Mouse (Mus musculus): ENCODE measurements around the gene Gm6793.

- no peak for TF ChIP-seq CTCF (IDR thresholded peaks at IDR 0.05; ENCODE audit: insufficient read depth, low read length)
- no peak for TF ChIP-seq POLR2A (IDR thresholded peaks at IDR 0.05; ENCODE audit: borderline replicate concordance, extremely low read depth, low read depth, low read length)
These were observed 7.2 kb downstream of the Gm6793 start for GRCm38 (mm10) chr8:112007669-112008068.

Data from lung, adult 2 months (tissue).